8 mouse cellular contexts compared by ENCODE assay signal in genomic region chr13:100744036-100744744, GRCm38 (mm10). TPM values are rescaled to one million over a fixed set of nuclear protein-coding genes. Genes with fewer than 3 reads are reported as not detected.
DNase-seq lines count a peak whose midpoint lies in the region; ATAC-seq lines count a peak whose summit lies in the region.

TSS of gene Mrps36 (minus strand) at chr13:100744659.

- peak within 1 kb of the TSS; percentile 83 for H3K4me3 ChIP-seq in hindbrain, embryonic 15.5 days

- no peaks in the 10 kb centered on the region for H3K27me3 ChIP-seq in hindbrain, embryonic 15.5 days

- H3K4me2 ChIP-seq in hindbrain, embryonic 15.5 days = peak within 1 kb of the TSS; percentile 67

- under 1% methylated on average over 52 of the region's 52 CpGs for WGBS in hindbrain, embryonic 15.5 days

- H3K36me3 ChIP-seq in hindbrain, embryonic 15.5 days = no peaks in the 10 kb centered on the region

- peak; percentile 97 for ATAC-seq in hindbrain, embryonic 15.5 days (ENCODE audit: low FRiP score, low read depth)

- H3K9ac ChIP-seq in hindbrain, embryonic 15.5 days = peak within 1 kb of the TSS; percentile 86

- H3K9me3 ChIP-seq in hindbrain, embryonic 15.5 days = no peaks in the 10 kb centered on the region

- peak within 1 kb of the TSS; percentile 99 for H3K27ac ChIP-seq in hindbrain, embryonic 15.5 days (replicated peaks)

- peak; percentile 96 for DNase-seq in R1 (ENCODE audit: low read depth, low spot score)
- DNase-seq in cerebellum, postnatal 25 days = peak; percentile 94 to 97
- DNase-seq in frontal cortex, postnatal 36 days (ENCODE audit: low spot score in 2 of 2) = peak; percentile 91 to 94
- DNase-seq in left cerebral cortex, adult 11 months (ENCODE audit: low spot score) = peak; percentile 93
- DNase-seq in lung, postnatal 4 days = peak; percentile 95 to 96
- peak; percentile 81 for DNase-seq in retina, postnatal 7 days (ENCODE audit: low read depth, low spot score)
- DNase-seq in urinary bladder, adult 2 months (ENCODE audit: low spot score) = peak; percentile 82

- H3K4me1 ChIP-seq in hindbrain, embryonic 15.5 days (replicated peaks) = peaks cover 14% of the 10 kb centered on the region

RNA-seq across cellular contexts. Expression of gene Mrps36, which starts in this region (rescaled TPM):
- polyA plus RNA-seq in hindbrain, embryonic 15.5 days (2015; fragmentation: Nextera tagmentation; extraction: Ambion mirVana) = 144 and 150 TPM in 2 replicates
- 75.0 and 84.5 TPM in 2 replicates for polyA plus RNA-seq in urinary bladder, adult 2 months (2012; rRNA removed)

Comparison
In these comparisons a context has a peak if more than half of its experiments do, and no peak if none do; other contexts are left out.
1. Peak in every context shown above with its lines: DNase-seq, ATAC-seq, H3K4me3 ChIP-seq and H3K27ac ChIP-seq.